Mouse (Mus musculus): ENCODE measurements around the gene Raf1. TPM values are rescaled to one million over a fixed set of nuclear protein-coding genes. Genes with fewer than 3 reads are reported as not detected.

Raf1 gene
- polyA plus RNA-seq, 1 experiment from 2014 or later, result 90.6 TPM

DNA sequence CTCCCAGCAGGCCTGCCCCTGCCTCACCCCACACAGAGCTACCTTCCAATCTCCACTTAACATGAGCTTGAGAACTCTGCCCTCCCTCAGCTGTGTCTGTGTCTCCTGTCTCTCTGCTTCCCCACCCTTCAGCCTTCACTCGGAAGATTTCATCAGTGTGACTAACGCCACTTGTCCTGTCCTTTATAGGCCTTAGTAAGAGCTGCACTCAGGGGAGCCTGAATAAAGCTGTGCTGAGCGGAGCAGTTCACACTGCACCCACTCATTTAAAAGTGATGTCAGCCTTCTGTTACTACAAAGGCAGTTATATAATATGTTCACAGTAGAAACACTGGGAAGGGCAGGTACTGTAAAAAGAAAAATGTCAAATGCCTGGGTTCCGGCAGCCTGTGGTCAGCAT lies 69.0 kb downstream of the Raf1 start:
- H3K9ac ChIP-seq, result no peak overlapping the region
- no peak for ATAC-seq (ENCODE audit: borderline replicate concordance, extremely low read depth, low FRiP score, low TSS enrichment)
- H3K36me3 ChIP-seq, result peaks cover 28% of the 10 kb centered on the region; the same call in 1 of the 2 replicates
- 75% methylated on average over 4 of the region's 4 CpGs for WGBS
- H3K27ac ChIP-seq, result no peak overlapping the region
- H3K4me1 ChIP-seq, result peaks cover 11% of the 10 kb centered on the region
- H3K4me3 ChIP-seq, result no peak overlapping the region
- no peaks in the 10 kb centered on the region for H3K27me3 ChIP-seq
- H3K9me3 ChIP-seq, result no peaks in the 10 kb centered on the region
- H3K4me2 ChIP-seq, result no peak overlapping the region

DNA sequence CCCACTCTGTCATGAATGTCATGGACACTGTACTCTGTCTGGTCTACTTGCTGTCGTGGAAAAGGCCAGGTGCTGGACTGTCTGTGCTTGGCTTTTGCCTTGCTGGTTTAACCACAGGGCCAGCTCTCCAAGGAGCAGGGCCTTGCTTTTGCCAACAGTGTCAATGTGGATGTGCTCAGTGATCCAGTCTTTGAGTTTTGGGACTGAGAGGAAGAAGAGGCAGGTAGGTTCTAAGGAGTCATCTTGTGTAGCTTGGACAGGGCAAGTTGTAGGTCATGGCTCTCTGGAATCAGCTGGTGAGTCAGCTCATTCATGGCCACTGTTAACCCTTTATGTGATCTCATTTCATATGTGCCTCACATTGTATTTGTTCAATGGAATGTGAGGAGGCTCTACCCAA lies 70.0 kb downstream of the Raf1 start:
- H3K9me3 ChIP-seq, result no peaks in the 10 kb centered on the region
- no peak overlapping the region for H3K4me3 ChIP-seq
- H3K27ac ChIP-seq, result no peak overlapping the region
- H3K4me2 ChIP-seq, result no peak overlapping the region
- H3K36me3 ChIP-seq, result peaks cover 20% of the 10 kb centered on the region; the same call in 1 of the 2 replicates
- no peaks in the 10 kb centered on the region for H3K27me3 ChIP-seq
- ATAC-seq (ENCODE audit: borderline replicate concordance, extremely low read depth, low FRiP score, low TSS enrichment), result no peak
- 62% methylated on average over 1 of the region's 1 CpGs for WGBS
- H3K9ac ChIP-seq, result no peak overlapping the region
- H3K4me1 ChIP-seq, result peaks cover 12% of the 10 kb centered on the region

DNA sequence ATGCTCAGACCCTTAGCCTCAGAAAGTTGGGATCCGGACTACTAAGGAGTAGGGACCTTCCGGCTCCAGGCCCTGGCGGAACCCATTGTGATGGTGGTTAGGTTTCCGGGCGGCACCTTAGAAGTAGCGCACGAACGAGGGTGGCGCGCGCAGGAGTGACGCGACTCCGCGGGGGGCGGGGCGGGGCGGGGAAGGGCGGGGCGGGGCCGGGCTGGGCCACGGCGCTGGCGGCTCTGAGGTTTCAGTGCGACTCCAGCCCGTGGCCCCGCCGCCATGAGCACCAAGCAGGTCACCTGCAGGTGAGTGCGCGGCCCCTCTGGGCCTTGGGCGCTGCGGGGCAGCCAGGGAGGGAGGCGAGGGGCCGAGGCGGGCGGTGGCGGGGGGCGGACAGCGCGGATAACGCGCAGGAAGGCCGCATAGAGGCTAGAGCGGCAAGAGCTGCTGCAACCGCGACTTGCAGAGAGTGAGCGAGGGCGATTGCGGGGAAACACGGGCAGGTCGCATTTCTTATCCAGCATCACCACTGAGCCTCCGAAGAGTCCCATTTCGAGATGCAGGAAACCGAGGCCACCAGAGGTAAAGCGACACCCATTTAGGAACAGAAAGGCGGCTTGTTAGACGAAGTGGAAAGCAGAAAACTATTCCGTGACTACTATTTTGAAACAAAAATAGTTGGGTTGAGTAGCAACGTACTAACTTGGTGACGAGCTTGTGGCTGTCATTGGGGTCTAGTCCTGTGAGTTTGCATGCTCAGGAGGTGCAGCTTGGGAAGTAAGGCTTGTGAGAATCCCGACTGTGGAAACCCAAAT lies 74.5 kb downstream of the Raf1 start, which contains the start of gene Mkrn2:
Gene Mkrn2, plus strand, starts transcription at position 188 of the 809 bp plus-strand sequence.
- H3K4me3 ChIP-seq, result peak within 1 kb of the TSS; percentile 87
- H3K4me2 ChIP-seq, result peak within 1 kb of the TSS; percentile 73
- H3K9ac ChIP-seq, result peak within 1 kb of the TSS; percentile 89
- peak within 1 kb of the TSS; percentile 69; the same call in 1 of the 2 replicates for H3K27ac ChIP-seq
- WGBS, result under 1% methylated on average over 58 of the region's 61 CpGs
- H3K36me3 ChIP-seq, result no peaks in the 10 kb centered on the region
- ATAC-seq (ENCODE audit: borderline replicate concordance, extremely low read depth, low FRiP score, low TSS enrichment), result peak; percentile 90
- H3K9me3 ChIP-seq, result no peaks in the 10 kb centered on the region
- peaks cover 12% of the 10 kb centered on the region for H3K4me1 ChIP-seq
- no peaks in the 10 kb centered on the region for H3K27me3 ChIP-seq

GRCm38 (mm10) chr6:115601322-115601714 lies 75.1 kb downstream of the Raf1 start:
- no peaks in the 10 kb centered on the region for H3K27me3 ChIP-seq
- H3K4me3 ChIP-seq, result peak overlapping the region; percentile 87
- 58% methylated on average over 4 of the region's 4 CpGs for WGBS
- peak overlapping the region; percentile 49 for H3K4me2 ChIP-seq
- ATAC-seq (ENCODE audit: borderline replicate concordance, extremely low read depth, low FRiP score, low TSS enrichment), result 0 out of 2 replicates have a peak, but pooled peaks have one; percentile 20
- no peak overlapping the region for H3K27ac ChIP-seq
- peaks cover 12% of the 10 kb centered on the region for H3K4me1 ChIP-seq
- no peaks in the 10 kb centered on the region for H3K9me3 ChIP-seq
- no peak overlapping the region for H3K9ac ChIP-seq
- H3K36me3 ChIP-seq, result no peaks in the 10 kb centered on the region

DNA sequence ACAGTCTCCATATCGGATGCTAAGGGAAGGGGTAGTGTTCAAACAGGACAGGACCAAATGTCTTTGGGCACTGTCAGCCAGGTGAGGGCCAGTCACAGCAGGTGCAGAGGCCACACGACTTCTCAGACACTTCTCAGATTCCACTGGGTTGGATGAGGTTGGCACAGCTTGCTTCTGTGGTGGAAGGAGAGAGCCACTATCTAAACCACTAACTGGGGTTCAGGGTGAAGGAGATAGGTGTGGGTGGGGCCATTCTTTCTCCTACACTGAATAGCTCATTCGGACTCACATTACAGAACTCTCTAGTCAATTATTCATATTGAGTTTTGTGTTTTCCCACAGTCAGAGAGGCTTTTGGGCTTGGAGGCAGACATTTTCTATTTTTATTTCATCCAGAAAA lies 80.8 kb downstream of the Raf1 start:
- no peaks in the 10 kb centered on the region for H3K27me3 ChIP-seq
- no peak overlapping the region for H3K4me2 ChIP-seq
- ATAC-seq (ENCODE audit: borderline replicate concordance, extremely low read depth, low FRiP score, low TSS enrichment), result no peak
- no peaks in the 10 kb centered on the region for H3K4me1 ChIP-seq
- H3K9ac ChIP-seq, result no peak overlapping the region
- H3K4me3 ChIP-seq, result no peak overlapping the region
- no peak overlapping the region for H3K27ac ChIP-seq
- WGBS, result 62% methylated on average over 3 of the region's 3 CpGs
- no peaks in the 10 kb centered on the region for H3K9me3 ChIP-seq
- H3K36me3 ChIP-seq, result no peaks in the 10 kb centered on the region

GRCm38 (mm10) chr6:115594463-115594862 lies 82.0 kb downstream of the Raf1 start:
- Histone ChIP-seq H3K4me1 (no peaks in the 10 kb centered on the region), H3K4me3 (no peak overlapping the region), H3K9me3 (no peaks in the 10 kb centered on the region), H3K27me3 (no peaks in the 10 kb centered on the region), H3K36me3 (no peaks in the 10 kb centered on the region), H3K9ac (no peak overlapping the region), H3K4me2 (no peak overlapping the region), H3K27ac (no peak overlapping the region)
- 75% methylated on average over 3 of the region's 3 CpGs for WGBS
- no peak for ATAC-seq (ENCODE audit: borderline replicate concordance, extremely low read depth, low FRiP score, low TSS enrichment)

GRCm38 (mm10) chr6:115593252-115593651 lies 83.2 kb downstream of the Raf1 start:
- Histone ChIP-seq H3K9me3 (no peaks in the 10 kb centered on the region), H3K27ac (no peak overlapping the region), H3K27me3 (no peaks in the 10 kb centered on the region), H3K4me3 (no peak overlapping the region), H3K4me1 (no peaks in the 10 kb centered on the region), H3K9ac (no peak overlapping the region), H3K36me3 (no peaks in the 10 kb centered on the region), H3K4me2 (no peak overlapping the region)
- WGBS, result 77% methylated on average over 4 of the region's 4 CpGs
- no peak for ATAC-seq (ENCODE audit: borderline replicate concordance, extremely low read depth, low FRiP score, low TSS enrichment)

DNA sequence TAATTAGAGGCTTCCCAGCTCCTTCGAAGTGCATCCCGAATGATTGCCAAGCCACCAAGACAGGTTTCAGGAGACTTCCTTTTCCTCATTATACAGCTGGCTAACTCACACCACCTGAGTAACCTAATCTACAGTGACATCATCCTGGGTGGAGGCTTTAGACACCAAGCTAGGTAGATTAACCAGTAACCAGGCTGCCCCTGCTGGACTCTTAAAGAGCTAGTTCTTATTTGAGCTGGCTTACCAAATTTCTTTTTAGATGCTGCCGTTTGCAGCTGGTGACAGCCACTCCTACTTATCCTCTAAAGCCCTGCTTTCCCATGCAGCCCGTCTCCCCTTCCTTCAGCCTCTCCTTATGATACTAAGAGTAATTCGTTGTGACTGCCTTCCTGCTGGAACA lies 84.0 kb downstream of the Raf1 start, which contains the start of gene Mkrn2os:
Gene Mkrn2os, minus strand, starts transcription at position 119 of the 400 bp plus-strand sequence.
- H3K9me3 ChIP-seq, result no peaks in the 10 kb centered on the region
- no peaks in the 10 kb centered on the region for H3K36me3 ChIP-seq
- no peaks in the 10 kb centered on the region for H3K27me3 ChIP-seq
- H3K4me2 ChIP-seq, result no peak within 1 kb of the TSS
- H3K27ac ChIP-seq, result no peak within 1 kb of the TSS
- no peaks in the 10 kb centered on the region for H3K4me1 ChIP-seq
- 45% methylated on average over 5 of the region's 5 CpGs for WGBS
- H3K4me3 ChIP-seq, result no peak within 1 kb of the TSS
- ATAC-seq (ENCODE audit: borderline replicate concordance, extremely low read depth, low FRiP score, low TSS enrichment), result no peak
- no peak within 1 kb of the TSS for H3K9ac ChIP-seq

- H3K9ac ChIP-seq, result no peak overlapping the region
Observed at GRCm38 (mm10) chr6:115591692-115592359, 84.6 kb downstream of the Raf1 start.

GRCm38 (mm10) chr6:115586321-115586720 lies 90.1 kb downstream of the Raf1 start:
- no peaks in the 10 kb centered on the region for H3K9me3 ChIP-seq
- WGBS, result 82% methylated on average over 10 of the region's 10 CpGs
- no peak overlapping the region for H3K9ac ChIP-seq
- H3K27ac ChIP-seq, result no peak overlapping the region
- H3K4me1 ChIP-seq, result no peaks in the 10 kb centered on the region
- no peak for ATAC-seq (ENCODE audit: borderline replicate concordance, extremely low read depth, low FRiP score, low TSS enrichment)
- H3K27me3 ChIP-seq, result no peaks in the 10 kb centered on the region
- no peak overlapping the region for H3K4me2 ChIP-seq
- no peak overlapping the region for H3K4me3 ChIP-seq
- no peaks in the 10 kb centered on the region for H3K36me3 ChIP-seq

More at GRCm38 (mm10) chr6:115591692-115592359, 84.6 kb downstream of the Raf1 start:
- H3K9me3 ChIP-seq, result no peaks in the 10 kb centered on the region
- no peaks in the 10 kb centered on the region for H3K27me3 ChIP-seq
- H3K27ac ChIP-seq, result no peak overlapping the region
- H3K36me3 ChIP-seq, result no peaks in the 10 kb centered on the region
- no peak; the same call in 1 of the 2 replicates for ATAC-seq (ENCODE audit: borderline replicate concordance, extremely low read depth, low FRiP score, low TSS enrichment)
- WGBS, result 79% methylated on average over 19 of the region's 19 CpGs
- H3K4me2 ChIP-seq, result no peak overlapping the region
- no peaks in the 10 kb centered on the region for H3K4me1 ChIP-seq
- H3K4me3 ChIP-seq, result no peak overlapping the region

DNA sequence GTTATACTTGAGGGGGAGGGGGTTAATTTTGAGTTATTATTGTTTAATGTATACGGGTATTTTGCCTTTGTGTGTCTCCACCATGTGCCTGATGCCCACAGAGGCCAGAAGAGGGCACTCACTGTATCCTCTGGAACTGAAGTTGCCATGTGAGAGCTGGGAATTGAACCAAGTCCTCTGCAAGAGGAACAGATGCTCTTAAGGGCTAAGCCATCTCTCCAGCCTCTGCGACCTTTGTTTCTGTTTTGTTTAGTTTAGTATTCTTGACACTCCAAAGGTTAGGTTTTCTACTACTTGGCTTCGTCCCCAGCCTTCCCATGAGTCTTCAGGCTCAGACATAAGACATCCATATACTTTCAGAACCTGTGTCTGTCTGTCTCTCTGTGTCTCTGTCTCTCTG lies 92.3 kb downstream of the Raf1 start:
- H3K36me3 ChIP-seq, result no peaks in the 10 kb centered on the region
- H3K27me3 ChIP-seq, result no peaks in the 10 kb centered on the region
- no peaks in the 10 kb centered on the region for H3K9me3 ChIP-seq
- WGBS, result 60% methylated on average over 3 of the region's 3 CpGs
- no peaks in the 10 kb centered on the region for H3K4me1 ChIP-seq
- H3K4me3 ChIP-seq, result no peak overlapping the region
- no peak overlapping the region for H3K4me2 ChIP-seq
- ATAC-seq (ENCODE audit: borderline replicate concordance, extremely low read depth, low FRiP score, low TSS enrichment), result no peak
- no peak overlapping the region for H3K9ac ChIP-seq
- H3K27ac ChIP-seq, result no peak overlapping the region
